Mouse (Mus musculus) midbrain, embryonic 16.5 days (tissue): Measurements from ENCODE around the gene Megf8. TPM values are rescaled to one million over a fixed set of nuclear protein-coding genes. Genes with fewer than 3 reads are reported as not detected.
A peak's percentile ranks its signal among the peaks of the same experiment; 100 is the strongest.

Experiments used
- ATAC-seq: fragments of 200-750 bp; cut with Nextera tagmentation; 2 replicates; pipeline ENCODE4 v1.8.0; 2017; ENCODE audit warnings: moderate TSS enrichment
- H3K27ac ChIP-seq: fragments of 300-500 bp; sonication (generic); 2 replicates; pipeline ENCODE4 v1.5.1; 2014; ENCODE audit warnings: mild to moderate bottlenecking, low read length, mixed read lengths
- H3K27me3 ChIP-seq: fragments of 300-500 bp; sonication (generic); 2 replicates; pipeline ENCODE4 v1.6.1; 2014; ENCODE audit warnings: low read depth, low read length, mixed read lengths; ENCODE audit not compliant: control insufficient read depth, insufficient read depth
- H3K36me3 ChIP-seq: fragments of 300-500 bp; sonication (generic); 2 replicates; pipeline ENCODE4 v1.6.1; 2014; ENCODE audit warnings: mild to moderate bottlenecking, low read length, moderate library complexity, mixed read lengths; ENCODE audit not compliant: control insufficient read depth, insufficient read depth
- H3K4me1 ChIP-seq: fragments of 300-500 bp; sonication (generic); 2 replicates; pipeline ENCODE4 v1.6.1; 2014; ENCODE audit warnings: mild to moderate bottlenecking, low read length, mixed read lengths; ENCODE audit not compliant: control insufficient read depth, insufficient read depth
- H3K4me2 ChIP-seq: fragments of 300-500 bp; sonication (generic); 2 replicates; pipeline ENCODE4 v1.6.1; 2014; ENCODE audit warnings: mild to moderate bottlenecking, low read length, mixed read lengths
- H3K4me3 ChIP-seq: fragments of 300-500 bp; sonication (generic); 2 replicates; pipeline ENCODE4 v1.5.1; 2014; ENCODE audit warnings: low read depth, mild to moderate bottlenecking, low read length, moderate library complexity, mixed read lengths
- H3K9ac ChIP-seq: fragments of 300-500 bp; sonication (generic); 2 replicates; pipeline ENCODE4 v1.6.1; 2014; ENCODE audit warnings: low read depth, low read length, mixed read lengths
- H3K9me3 ChIP-seq: fragments of 300-500 bp; sonication (generic); replicated peaks from 2 replicates; pipeline ENCODE4 v1.6.1; 2014; ENCODE audit warnings: mild to moderate bottlenecking, low read length, mixed read lengths; ENCODE audit not compliant: control insufficient read depth, poor library complexity, severe bottlenecking
- WGBS: fragments of 180-500 bp; shearing (Covaris S2); extraction: QIAGEN DNeasy Blood & Tissue Kit; methylation state at CpG from one replicate; pipeline ENCODE4 v1.1.7; 2014; 5-methylcytosine and 5-hydroxymethylcytosine counted together
- polyA plus RNA-seq: library from polyadenylated mRNA; unstranded; fragments of >200 nt; fragmentation: Nextera tagmentation; extraction: Ambion mirVana; gene quantifications from 2 replicates; pipeline ENCODE4 v1.2.1, GENCODE M21; 2015

Gene Megf8
- polyA plus RNA-seq, 1 experiment from 2014 or later, result 23.2 TPM

DNA sequence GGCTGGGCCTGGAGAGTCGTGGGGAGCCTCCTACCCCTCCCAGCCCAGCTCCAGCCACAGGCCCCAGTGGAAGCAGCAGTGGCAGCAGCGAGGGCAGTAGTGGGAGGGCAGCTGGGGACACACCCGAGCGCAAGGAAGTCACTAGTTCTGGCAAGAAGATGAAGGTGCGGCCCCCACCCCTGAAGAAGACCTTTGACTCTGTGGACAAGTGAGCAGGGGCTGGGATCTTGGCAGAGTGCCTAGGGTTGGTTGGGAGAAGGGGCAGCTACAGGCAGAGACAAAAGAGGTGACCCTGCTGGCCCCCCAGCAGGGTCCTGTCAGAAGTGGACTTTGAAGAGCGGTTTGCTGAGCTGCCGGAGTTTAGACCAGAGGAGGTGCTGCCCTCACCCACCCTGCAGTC lies 24.9 kb upstream of the Megf8 start:
- peaks cover 15% of the 10 kb centered on the region for H3K4me1 ChIP-seq
- H3K27ac ChIP-seq, result peak overlapping the region; percentile 28; the same call in 1 of the 2 replicates
- no peak for ATAC-seq
- H3K36me3 ChIP-seq, result peaks cover 58% of the 10 kb centered on the region
- 57% methylated on average over 7 of the region's 7 CpGs for WGBS
- H3K27me3 ChIP-seq, result no peaks in the 10 kb centered on the region
- H3K9ac ChIP-seq, result no peak overlapping the region
- H3K9me3 ChIP-seq, result no peaks in the 10 kb centered on the region
- H3K4me2 ChIP-seq, result no peak overlapping the region
- no peak overlapping the region for H3K4me3 ChIP-seq

DNA sequence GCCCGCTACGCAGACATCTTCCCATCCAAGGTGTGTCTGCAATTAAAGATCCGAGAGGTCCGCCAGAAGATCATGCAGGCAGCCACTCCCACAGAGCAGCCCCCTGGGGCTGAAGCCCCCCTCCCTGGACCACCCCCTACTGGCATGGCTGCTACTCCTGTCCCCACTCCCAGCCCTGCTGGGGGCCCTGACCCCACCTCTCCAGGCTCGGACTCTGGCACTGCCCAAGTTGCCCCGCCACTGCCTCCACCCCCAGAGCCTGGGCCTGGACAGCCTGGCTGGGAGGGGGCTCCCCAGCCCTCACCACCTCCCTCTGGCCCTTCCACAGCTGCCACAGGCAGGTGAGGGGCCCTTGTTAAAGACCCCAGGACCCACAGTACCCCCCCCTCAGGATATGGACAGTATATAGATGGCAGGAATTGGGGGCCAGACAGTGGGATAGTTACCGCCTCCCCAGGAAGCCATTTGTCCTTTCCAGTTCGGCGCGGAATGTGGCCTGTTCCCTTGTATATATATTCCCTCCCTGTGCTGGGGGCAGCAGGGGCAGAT lies 23.7 kb upstream of the Megf8 start:
- 81% methylated on average over 10 of the region's 10 CpGs for WGBS
- Histone ChIP-seq H3K4me2 (no peak overlapping the region), H3K36me3 (peaks cover 47% of the 10 kb centered on the region), H3K9me3 (no peaks in the 10 kb centered on the region), H3K27me3 (no peaks in the 10 kb centered on the region), H3K9ac (no peak overlapping the region), H3K4me1 (peaks cover 17% of the 10 kb centered on the region), H3K27ac (peak overlapping the region; percentile 36; the same call in 1 of the 2 replicates), H3K4me3 (no peak overlapping the region)
- no peak for ATAC-seq

DNA sequence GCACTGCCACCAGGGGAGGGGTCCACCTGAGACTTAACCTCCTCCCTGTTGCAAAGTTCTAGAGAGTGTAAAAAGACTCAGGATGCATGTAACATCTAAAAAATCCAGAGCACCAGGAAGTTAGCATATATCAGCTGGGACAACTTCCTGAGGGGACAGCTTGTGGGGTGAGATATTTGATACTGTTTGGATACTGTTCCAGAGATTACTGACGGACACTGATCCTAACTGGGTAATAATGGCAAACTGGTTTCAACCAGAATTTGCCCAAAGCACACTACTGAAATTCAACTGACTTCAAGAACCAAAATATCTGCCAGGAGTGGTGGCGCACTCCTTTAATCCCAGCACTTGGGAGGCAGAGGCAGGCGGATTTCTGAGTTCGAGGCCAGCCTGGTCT lies 22.5 kb upstream of the Megf8 start:
- H3K9ac ChIP-seq, result no peak overlapping the region
- WGBS, result 88% methylated on average over 4 of the region's 4 CpGs
- H3K4me3 ChIP-seq, result no peak overlapping the region
- ATAC-seq, result no peak
- no peaks in the 10 kb centered on the region for H3K27me3 ChIP-seq
- H3K36me3 ChIP-seq, result peaks cover 35% of the 10 kb centered on the region
- no peaks in the 10 kb centered on the region for H3K9me3 ChIP-seq
- H3K4me2 ChIP-seq, result no peak overlapping the region
- H3K4me1 ChIP-seq, result peaks cover 21% of the 10 kb centered on the region
- H3K27ac ChIP-seq, result no peak overlapping the region

DNA sequence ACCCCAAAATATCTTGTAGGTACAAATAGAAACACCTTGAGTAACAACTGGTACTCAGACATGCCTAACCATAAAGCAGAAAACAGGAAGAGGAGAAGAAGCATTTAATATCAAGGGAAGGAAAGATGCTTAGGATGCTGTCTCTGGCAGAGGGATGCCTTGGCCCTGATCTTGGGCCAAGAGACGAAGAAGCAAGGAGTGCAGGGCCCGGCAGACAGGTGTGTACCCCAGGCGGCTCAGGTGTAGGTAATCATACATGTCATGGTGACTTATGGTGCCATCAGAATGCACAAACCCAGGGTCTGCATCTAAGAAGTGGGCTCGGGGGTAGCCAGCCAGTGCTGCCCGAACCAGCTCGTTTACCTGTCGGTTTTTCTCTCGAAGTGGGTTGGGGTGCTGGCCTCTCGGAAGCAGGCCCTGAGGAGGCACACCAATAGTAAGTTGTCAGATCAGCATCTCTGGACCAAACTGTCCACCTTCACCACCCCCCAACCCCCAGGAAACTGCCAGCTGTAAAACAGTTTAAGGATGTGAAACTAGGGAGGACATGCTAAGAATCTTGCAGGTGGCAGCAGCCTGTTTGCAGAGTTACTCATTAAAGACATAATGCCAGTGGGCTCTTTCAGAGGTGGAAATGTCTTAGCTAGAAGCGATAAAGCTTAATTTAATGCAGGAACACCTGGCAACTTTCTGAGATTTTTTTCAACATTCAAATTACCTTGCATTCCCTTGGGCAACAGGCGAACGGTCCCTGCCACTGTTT lies 21.8 kb upstream of the Megf8 start:
- no peaks in the 10 kb centered on the region for H3K27me3 ChIP-seq
- H3K27ac ChIP-seq, result no peak overlapping the region
- ATAC-seq, result no peak
- WGBS, result 90% methylated on average over 12 of the region's 12 CpGs
- no peak overlapping the region for H3K9ac ChIP-seq
- no peaks in the 10 kb centered on the region for H3K9me3 ChIP-seq
- peak overlapping the region; percentile 73 for H3K4me2 ChIP-seq
- H3K4me3 ChIP-seq, result no peak overlapping the region
- peaks cover 21% of the 10 kb centered on the region for H3K4me1 ChIP-seq
- H3K36me3 ChIP-seq, result peaks cover 28% of the 10 kb centered on the region

DNA sequence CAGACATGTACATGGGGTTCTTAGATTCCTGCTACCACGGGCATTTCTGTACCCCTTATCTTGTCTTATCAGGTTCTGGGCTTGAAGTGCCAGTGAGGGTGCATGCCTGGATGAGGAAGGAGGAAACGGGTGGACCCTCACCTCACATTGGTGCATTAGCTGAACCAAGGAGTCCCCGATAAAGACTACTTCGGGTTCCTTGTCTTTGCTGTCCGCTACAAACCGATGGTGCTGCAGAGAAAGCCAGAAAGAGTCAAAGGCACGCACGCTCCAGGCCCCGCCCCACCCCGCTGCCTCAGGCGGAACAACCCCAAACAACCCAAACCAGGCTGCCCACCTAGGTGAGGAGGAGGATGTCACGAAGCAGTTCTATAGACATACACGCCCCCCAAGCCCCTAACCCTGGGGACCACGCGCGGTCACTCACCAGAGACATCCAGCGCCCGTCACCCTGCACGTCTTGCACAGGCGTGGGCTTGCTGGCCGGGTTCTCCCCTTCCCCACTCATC lies 20.0 kb upstream of the Megf8 start:
- Histone ChIP-seq H3K9me3 (no peaks in the 10 kb centered on the region), H3K4me1 (peaks cover 21% of the 10 kb centered on the region), H3K4me2 (peak overlapping the region; percentile 73), H3K9ac (peak overlapping the region; percentile 95), H3K27me3 (no peaks in the 10 kb centered on the region), H3K4me3 (peak overlapping the region; percentile 87), H3K36me3 (peaks cover 15% of the 10 kb centered on the region), H3K27ac (peak overlapping the region; percentile 98)
- peak; percentile 58; the same call in 1 of the 2 replicates for ATAC-seq
- under 1% methylated on average over 21 of the region's 21 CpGs for WGBS

DNA sequence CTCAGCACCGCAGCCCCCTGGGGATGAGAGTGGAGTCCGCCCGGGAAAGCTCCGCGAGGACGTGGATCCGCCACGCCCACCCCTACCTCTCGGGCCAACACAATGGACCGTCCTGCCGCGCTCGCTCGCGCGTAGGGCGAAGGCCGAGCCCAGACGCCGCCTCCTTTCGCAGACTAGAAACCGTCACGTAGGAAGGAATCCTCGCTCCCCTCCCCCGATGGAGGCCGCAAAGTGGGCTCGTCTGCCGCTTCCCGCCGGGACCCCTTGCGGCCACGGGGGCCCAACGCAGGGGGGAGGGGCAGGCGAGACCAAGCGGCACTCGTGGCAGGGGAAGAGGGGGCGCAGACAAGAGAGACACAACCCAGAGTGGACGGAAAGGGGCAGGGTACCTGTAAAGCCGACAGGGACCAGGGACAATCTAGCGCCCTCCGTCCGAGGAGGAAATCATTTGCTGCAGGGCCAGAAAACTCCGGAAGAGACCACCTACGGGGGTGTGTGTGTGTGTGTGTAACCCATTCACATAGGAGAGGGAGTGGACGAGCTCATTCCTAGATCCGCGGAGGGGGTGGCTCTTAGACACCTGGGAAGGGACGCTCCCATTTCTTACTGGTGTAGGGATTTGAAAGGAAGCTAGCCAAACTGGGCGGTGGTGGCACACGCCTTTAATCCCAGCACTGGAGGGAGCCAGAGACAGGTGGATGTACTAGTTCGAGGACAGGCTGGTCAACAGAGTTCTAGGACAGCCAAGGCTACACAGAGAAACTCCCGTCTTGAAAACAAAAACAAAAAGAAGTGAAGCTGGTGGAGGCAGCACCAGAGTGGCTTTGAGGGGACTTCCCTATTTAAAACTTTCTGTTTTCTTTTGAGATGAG lies 19.3 kb upstream of the Megf8 start, which contains the start of gene Pafah1b3:
Gene Pafah1b3 (minus strand): TSS at position 533 of the 872 bp plus-strand sequence.
- H3K4me3 ChIP-seq, result peak within 1 kb of the TSS; percentile 87
- no peaks in the 10 kb centered on the region for H3K27me3 ChIP-seq
- peaks cover 21% of the 10 kb centered on the region for H3K4me1 ChIP-seq
- peak within 1 kb of the TSS; percentile 95 for H3K9ac ChIP-seq
- H3K4me2 ChIP-seq, result peak within 1 kb of the TSS; percentile 73
- under 1% methylated on average over 52 of the region's 52 CpGs for WGBS
- peak; percentile 89 for ATAC-seq
- no peaks in the 10 kb centered on the region for H3K9me3 ChIP-seq
- H3K36me3 ChIP-seq, result peaks cover 13% of the 10 kb centered on the region
- H3K27ac ChIP-seq, result peak within 1 kb of the TSS; percentile 98

DNA sequence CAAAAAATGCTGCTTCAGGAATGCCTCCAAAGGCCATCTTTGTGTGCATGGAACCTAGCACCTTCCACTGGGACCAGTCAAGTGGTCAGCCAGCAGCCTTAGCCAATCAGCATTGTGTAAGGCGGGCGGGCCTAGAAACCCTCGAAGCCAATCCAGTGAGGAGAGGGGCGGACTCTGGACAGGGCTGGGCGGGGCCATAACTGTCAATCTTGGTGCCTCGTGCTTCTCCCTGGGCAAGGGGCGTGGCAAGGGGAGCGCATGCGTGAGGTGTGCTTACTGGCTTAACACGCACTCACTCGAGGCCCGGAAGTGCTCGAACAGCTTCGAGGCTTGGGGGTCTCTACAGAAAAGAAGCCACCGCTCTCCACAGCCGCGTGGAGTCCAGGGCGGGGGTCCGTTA lies 15.9 kb upstream of the Megf8 start, which contains the start of gene Prr19:
Gene Prr19 (plus strand): TSS at position 349 of the 400 bp plus-strand sequence.
- 59% methylated on average over 19 of the region's 19 CpGs for WGBS
- ATAC-seq, result 0 out of 2 replicates have a peak, but pooled peaks have one; percentile 19
- H3K36me3 ChIP-seq, result no peaks in the 10 kb centered on the region

DNA sequence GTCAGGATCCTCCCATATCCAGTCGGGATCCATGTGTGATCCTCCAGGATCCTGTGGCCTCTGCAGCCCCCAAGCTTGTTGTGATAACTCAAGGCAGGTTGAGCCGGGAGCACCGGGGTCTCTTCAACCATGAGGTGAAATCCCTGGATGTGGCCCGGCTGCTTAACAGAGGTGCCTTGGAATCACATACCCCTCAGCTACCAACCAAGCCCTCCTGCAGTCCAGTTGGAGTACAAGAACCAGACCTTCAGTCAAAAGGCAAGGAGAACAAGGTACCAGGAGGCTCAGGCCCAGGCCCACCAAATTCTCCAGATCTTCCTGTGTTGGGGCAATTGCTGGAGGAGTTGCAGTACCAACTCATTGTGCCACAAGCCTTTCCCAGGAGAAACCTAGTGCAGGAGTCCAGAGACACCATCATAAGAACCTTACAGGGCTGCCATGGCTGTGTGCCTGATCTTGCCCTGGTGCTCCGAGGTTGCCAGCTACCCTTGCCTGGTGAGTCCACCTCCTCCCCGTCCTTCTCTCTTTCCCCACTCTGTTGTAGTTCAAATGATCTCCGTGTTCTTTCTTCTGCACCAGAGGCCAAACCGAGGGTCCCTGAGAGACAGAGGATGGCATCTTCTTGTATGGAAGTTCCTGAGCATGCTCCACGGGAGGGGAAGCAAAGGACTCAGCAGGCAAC lies 13.8 kb upstream of the Megf8 start:
- Histone ChIP-seq H3K9ac (no peak overlapping the region), H3K36me3 (no peaks in the 10 kb centered on the region), H3K27ac (no peak overlapping the region), H3K9me3 (no peaks in the 10 kb centered on the region), H3K4me1 (peaks cover 16% of the 10 kb centered on the region), H3K4me2 (no peak overlapping the region), H3K27me3 (no peaks in the 10 kb centered on the region), H3K4me3 (no peak overlapping the region)
- WGBS, result 74% methylated on average over 9 of the region's 9 CpGs
- no peak for ATAC-seq

More for the DNA sequence above, 15.9 kb upstream of the Megf8 start, which contains the start of gene Prr19:
- H3K27ac ChIP-seq, result no peak within 1 kb of the TSS
- H3K27me3 ChIP-seq, result no peaks in the 10 kb centered on the region
- peak within 1 kb of the TSS; percentile 25; the same call in 1 of the 2 replicates for H3K9ac ChIP-seq
- H3K4me3 ChIP-seq, result peak within 1 kb of the TSS; percentile 6; the same call in 1 of the 2 replicates
- H3K9me3 ChIP-seq, result no peaks in the 10 kb centered on the region
- peaks cover 17% of the 10 kb centered on the region for H3K4me1 ChIP-seq
- H3K4me2 ChIP-seq, result peak within 1 kb of the TSS; percentile 34; the same call in 1 of the 2 replicates
